Mouse (Mus musculus) lung, postnatal 0 days (tissue): Measurements from ENCODE around the gene Snx9. TPM values are rescaled to one million over a fixed set of nuclear protein-coding genes. Genes with fewer than 3 reads are reported as not detected.

Experiments
- ATAC-seq: fragments of 200-750 bp; cut with Nextera tagmentation; 2 replicates; pipeline ENCODE4 v1.8.0; 2017; ENCODE audit warnings: moderate library complexity
- DNase-seq: peaks from one replicate; pipeline ENCODE4 v3.0.0-alpha.2; 2016; ENCODE audit warnings: low spot score
- H3K27ac ChIP-seq: fragments of 300-500 bp; sonication (generic); 2 replicates; pipeline ENCODE4 v1.5.1; 2014; ENCODE audit warnings: antibody characterized with exemption, mild to moderate bottlenecking, low read length, mixed read lengths
- H3K27me3 ChIP-seq: fragments of 300-500 bp; sonication (generic); replicated peaks from 2 replicates; pipeline ENCODE4 v1.6.1; 2014; ENCODE audit warnings: low read length, mixed read lengths; ENCODE audit not compliant: insufficient read depth
- H3K36me3 ChIP-seq: fragments of 300-500 bp; sonication (generic); 2 replicates; pipeline ENCODE4 v1.6.1; 2014; ENCODE audit warnings: low read length, mixed read lengths; ENCODE audit not compliant: insufficient read depth
- H3K4me1 ChIP-seq: fragments of 300-500 bp; sonication (generic); 2 replicates; pipeline ENCODE4 v1.6.1; 2014; ENCODE audit warnings: antibody characterized with exemption, low read depth, low read length, mixed read lengths; ENCODE audit not compliant: insufficient read depth
- H3K4me2 ChIP-seq: fragments of 300-500 bp; sonication (generic); replicated peaks from 2 replicates; pipeline ENCODE4 v1.6.1; 2014; ENCODE audit warnings: low read depth, mild to moderate bottlenecking, low read length, moderate library complexity, mixed read lengths
- H3K4me3 ChIP-seq: fragments of 300-500 bp; sonication (generic); 2 replicates; pipeline ENCODE4 v1.5.1; 2014; ENCODE audit warnings: low read depth, low read length
- H3K9ac ChIP-seq: fragments of 300-500 bp; sonication (generic); replicated peaks from 2 replicates; pipeline ENCODE4 v1.6.1; 2014; ENCODE audit warnings: low read depth, mild to moderate bottlenecking
- H3K9me3 ChIP-seq: fragments of 300-500 bp; sonication (generic); 2 replicates; pipeline ENCODE4 v1.6.1; 2016; ENCODE audit warnings: low read length, mixed read lengths
- CTCF ChIP-seq: IDR thresholded peaks from 2 replicates; pipeline ENCODE4 v1.5.1; 2016; ENCODE audit warnings: antibody characterized with exemption, mild to moderate bottlenecking
- EP300 ChIP-seq: IDR thresholded peaks from 2 replicates; pipeline ENCODE4 v1.6.1; 2016; ENCODE audit warnings: antibody characterized with exemption, mild to moderate bottlenecking, control low read depth
- WGBS: fragments of 180-500 bp; shearing (Covaris S2); extraction: QIAGEN DNeasy Blood & Tissue Kit; methylation state at CpG from one replicate; pipeline ENCODE4 v1.1.7; 2014; 5-methylcytosine and 5-hydroxymethylcytosine counted together
- polyA plus RNA-seq: library from polyadenylated mRNA; unstranded; fragments of >200 nt; fragmentation: Nextera tagmentation; extraction: Ambion mirVana; gene quantifications from 2 replicates; pipeline ENCODE4 v1.2.1, GENCODE M21; 2015

Gene Snx9
- polyA plus RNA-seq, 1 experiment from 2014 or later: 26.3 TPM

GRCm38 (mm10) chr17:5897326-5898200 is 56.4 kb downstream of the Snx9 start:
- no peak overlapping the region for H3K27ac ChIP-seq
- no peak overlapping the region for H3K4me2 ChIP-seq
- H3K36me3 ChIP-seq: peaks cover 6% of the 10 kb centered on the region; the same call in 1 of the 2 replicates
- H3K9ac ChIP-seq: no peak overlapping the region
- H3K4me1 ChIP-seq: peaks cover 3% of the 10 kb centered on the region; the same call in 1 of the 2 replicates
- no peaks in the 10 kb centered on the region for H3K9me3 ChIP-seq
- H3K27me3 ChIP-seq: no peaks in the 10 kb centered on the region
- TF ChIP-seq EP300 (no peak), CTCF (no peak)
- no peak for ATAC-seq
- WGBS: 88% methylated on average over 17 of the region's 17 CpGs
- no peak for DNase-seq
- H3K4me3 ChIP-seq: no peak overlapping the region

DNA sequence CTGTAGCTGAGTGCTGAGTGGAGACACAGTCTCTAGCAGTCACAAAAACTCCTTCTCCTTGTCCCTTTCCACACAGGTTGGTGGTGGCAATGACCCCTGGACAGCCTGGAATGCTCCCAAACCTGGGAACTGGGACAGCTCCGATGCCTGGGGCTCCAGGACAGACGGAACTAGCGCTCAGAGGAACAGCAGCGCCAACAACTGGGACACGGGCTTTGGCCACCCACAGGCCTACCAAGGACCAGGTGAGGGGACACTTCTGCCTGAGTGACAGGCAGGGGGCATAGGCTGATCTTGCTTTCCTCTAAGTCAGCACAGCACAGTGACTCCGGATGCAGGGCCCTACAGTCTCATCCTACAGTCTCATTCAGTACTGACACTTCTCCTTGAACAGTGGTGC is 58.1 kb downstream of the Snx9 start:
- TF ChIP-seq CTCF (no peak), EP300 (no peak)
- no peak overlapping the region for H3K27ac ChIP-seq
- no peak for DNase-seq
- H3K4me2 ChIP-seq: no peak overlapping the region
- H3K9me3 ChIP-seq: no peaks in the 10 kb centered on the region
- no peak for ATAC-seq
- WGBS: 87% methylated on average over 6 of the region's 6 CpGs
- H3K4me1 ChIP-seq: peaks cover 3% of the 10 kb centered on the region; the same call in 1 of the 2 replicates
- no peaks in the 10 kb centered on the region for H3K27me3 ChIP-seq
- H3K9ac ChIP-seq: no peak overlapping the region
- no peak overlapping the region for H3K4me3 ChIP-seq
- H3K36me3 ChIP-seq: peaks cover 6% of the 10 kb centered on the region; the same call in 1 of the 2 replicates

DNA sequence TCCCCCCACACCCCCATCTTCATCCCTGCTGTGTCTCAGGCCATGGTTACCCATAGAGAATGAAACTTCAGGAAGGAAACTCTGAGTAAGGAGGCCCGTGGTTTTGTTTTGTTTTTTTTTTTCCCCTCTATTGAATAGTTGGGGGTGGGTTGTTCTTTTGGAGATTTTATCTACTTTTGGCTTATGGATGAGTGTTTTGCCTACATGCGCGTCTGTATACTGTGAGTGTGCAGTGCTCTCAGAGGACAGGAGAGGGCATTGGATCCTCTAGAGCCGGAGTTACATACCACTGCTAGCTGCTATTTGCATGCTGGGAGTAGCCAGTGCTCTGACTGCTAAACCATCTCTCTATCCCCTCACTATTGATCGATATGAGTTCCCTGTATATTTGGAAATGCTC is 60.3 kb downstream of the Snx9 start:
- ATAC-seq: no peak
- TF ChIP-seq EP300: no peak
- TF ChIP-seq CTCF: peak; percentile 32; the same call in 1 of the 2 replicates
- Histone ChIP-seq H3K4me3 (no peak overlapping the region), H3K27me3 (no peaks in the 10 kb centered on the region), H3K4me2 (no peak overlapping the region), H3K4me1 (peaks cover 3% of the 10 kb centered on the region; the same call in 1 of the 2 replicates), H3K9ac (no peak overlapping the region), H3K27ac (no peak overlapping the region), H3K9me3 (no peaks in the 10 kb centered on the region), H3K36me3 (peaks cover 9% of the 10 kb centered on the region; the same call in 1 of the 2 replicates)
- 65% methylated on average over 5 of the region's 5 CpGs for WGBS
- no peak for DNase-seq

GRCm38 (mm10) chr17:5903630-5904301 is 62.6 kb downstream of the Snx9 start:
- TF ChIP-seq CTCF (no peak), EP300 (no peak)
- Histone ChIP-seq H3K9me3 (no peaks in the 10 kb centered on the region), H3K27ac (no peak overlapping the region), H3K4me1 (no peaks in the 10 kb centered on the region), H3K27me3 (no peaks in the 10 kb centered on the region), H3K9ac (no peak overlapping the region), H3K36me3 (peaks cover 14% of the 10 kb centered on the region; the same call in 1 of the 2 replicates), H3K4me2 (no peak overlapping the region), H3K4me3 (no peak overlapping the region)
- peak; percentile 75 for ATAC-seq
- 48% methylated on average over 6 of the region's 6 CpGs for WGBS
- peak; percentile 36 for DNase-seq

- Histone ChIP-seq H3K9me3 (no peaks in the 10 kb centered on the region), H3K9ac (no peak overlapping the region), H3K4me1 (no peaks in the 10 kb centered on the region), H3K4me3 (no peak overlapping the region), H3K36me3 (peaks cover 13% of the 10 kb centered on the region; the same call in 1 of the 2 replicates), H3K4me2 (no peak overlapping the region), H3K27ac (no peak overlapping the region), H3K27me3 (no peaks in the 10 kb centered on the region)
- TF ChIP-seq EP300 (no peak), CTCF (no peak)
- 98% methylated on average over 4 of the region's 4 CpGs for WGBS
- ATAC-seq (no peak), DNase-seq (no peak)
These were observed 68.6 kb downstream of the Snx9 start for GRCm38 (mm10) chr17:5909681-5910080.

GRCm38 (mm10) chr17:5911591-5911990 is 70.5 kb downstream of the Snx9 start:
- no peaks in the 10 kb centered on the region for H3K27me3 ChIP-seq
- DNase-seq: no peak
- H3K9me3 ChIP-seq: no peaks in the 10 kb centered on the region
- H3K9ac ChIP-seq: no peak overlapping the region
- no peak overlapping the region for H3K27ac ChIP-seq
- peaks cover 10% of the 10 kb centered on the region; the same call in 1 of the 2 replicates for H3K36me3 ChIP-seq
- no peak for ATAC-seq
- no peak overlapping the region for H3K4me3 ChIP-seq
- H3K4me2 ChIP-seq: no peak overlapping the region
- H3K4me1 ChIP-seq: no peaks in the 10 kb centered on the region
- WGBS: 58% methylated on average over 12 of the region's 12 CpGs
- no peak for TF ChIP-seq EP300
- TF ChIP-seq CTCF: no peak
